Mouse (Mus musculus) CD4-positive, CD25-positive, alpha-beta regulatory T cell, adult 2 months (primary cell): Measurements from ENCODE around the gene Cacng7.
A peak's percentile ranks its signal among the peaks of the same experiment; 100 is the strongest.
"Not testable (repeated sequence)": the region's sequence is repeated elsewhere in the genome, so short reads cannot be mapped to it uniquely, and the experiment has no call there.

Source experiments
- DNase-seq: peaks from one replicate; pipeline ENCODE4 v3.0.0-alpha.2; 2012; ENCODE audit warnings: low read depth, low spot score

The Cacng7 gene

GRCm38 (mm10) chr7:3332619-3333521 is at the start of gene Cacng7:
Gene Cacng7 (plus strand): TSS chr7:3332955.
- DNase-seq: no peak

- DNase-seq: no peak
Observed at GRCm38 (mm10) chr7:3283081-3283875, 49.5 kb upstream of the Cacng7 start.

GRCm38 (mm10) chr7:3284604-3285003 is 48.2 kb upstream of the Cacng7 start:
- no peak for DNase-seq

GRCm38 (mm10) chr7:3286036-3286435 is 46.7 kb upstream of the Cacng7 start:
- DNase-seq: no peak

GRCm38 (mm10) chr7:3287186-3287585 is 45.6 kb upstream of the Cacng7 start:
- no peak for DNase-seq

GRCm38 (mm10) chr7:3288976-3289970 is 43.5 kb upstream of the Cacng7 start, which contains the start of the genes Myadm and Prkcg:
Gene Myadm (plus strand): TSS chr7:3289080.
Gene Prkcg (plus strand): TSS chr7:3289179.
- DNase-seq: peak; percentile 71

- peak; percentile 88 for DNase-seq
Observed at GRCm38 (mm10) chr7:3290257-3291033, 42.3 kb upstream of the Cacng7 start.

GRCm38 (mm10) chr7:3291197-3291596 is 41.6 kb upstream of the Cacng7 start:
- peak; percentile 8 for DNase-seq

GRCm38 (mm10) chr7:3291764-3292163 is 41.0 kb upstream of the Cacng7 start:
- DNase-seq: no peak

- not testable (repeated sequence) for DNase-seq
Observed at GRCm38 (mm10) chr7:3292271-3292670, 40.5 kb upstream of the Cacng7 start.

- peak; percentile 33 for DNase-seq
Observed at GRCm38 (mm10) chr7:3292791-3293190, 40.0 kb upstream of the Cacng7 start.

GRCm38 (mm10) chr7:3294794-3295193 is 38.0 kb upstream of the Cacng7 start:
- DNase-seq: no peak

GRCm38 (mm10) chr7:3295321-3296110 is 37.2 kb upstream of the Cacng7 start:
- no peak for DNase-seq

- DNase-seq: no peak
Observed at GRCm38 (mm10) chr7:3296711-3297110, 36.0 kb upstream of the Cacng7 start.

- DNase-seq: peak; percentile 27
Observed at GRCm38 (mm10) chr7:3299941-3300617, 32.7 kb upstream of the Cacng7 start.

GRCm38 (mm10) chr7:3300891-3301627 is 31.7 kb upstream of the Cacng7 start:
- DNase-seq: no peak

- no peak for DNase-seq
Observed at GRCm38 (mm10) chr7:3301628-3302555, 30.9 kb upstream of the Cacng7 start.
